Mouse (Mus musculus) erythroblast, embryonic 14.5 days (primary cell): Measurements from ENCODE around the gene Fbf1.

Experiments
- GATA1 ChIP-seq: IDR thresholded peaks from 2 replicates; pipeline ENCODE4 v1.6.1; 2012; ENCODE audit warnings: low read length, inconsistent platforms, mixed read lengths
- TAL1 ChIP-seq: IDR thresholded peaks from 3 replicates; pipeline ENCODE4 v1.6.1; 2012; ENCODE audit warnings: low read length, inconsistent platforms, mixed read lengths

GRCm38 (mm10) chr11:116100839-116101238, 67.1 kb downstream of the Fbf1 start:
- TF ChIP-seq GATA1 (no peak), TAL1 (no peak)
